Mouse (Mus musculus) Muller cell, postnatal 12 days (primary cell): ENCODE measurements around the gene Eepd1.
"Not testable (repeated sequence)": the region's sequence is repeated elsewhere in the genome, so short reads cannot be mapped to it uniquely, and the experiment has no call there.

Experiments used
- DNase-seq: peaks from one replicate; pipeline ENCODE4 v3.0.0-alpha.2; 2015; ENCODE audit errors: inconsistent ontology term

The Eepd1 gene

GRCm38 (mm10) chr9:25481344-25482095 lies at the start of gene Eepd1:
TSS of gene Eepd1 (plus strand) at chr9:25481547.
- DNase-seq = peak; percentile 98

- DNase-seq = no peak
Observed at GRCm38 (mm10) chr9:25438836-25439235, 42.5 kb upstream of the Eepd1 start.

GRCm38 (mm10) chr9:25440046-25440445 lies 41.3 kb upstream of the Eepd1 start:
- not testable (repeated sequence) for DNase-seq

GRCm38 (mm10) chr9:25442041-25442440 lies 39.3 kb upstream of the Eepd1 start:
- DNase-seq = no peak

- DNase-seq = no peak
Observed at GRCm38 (mm10) chr9:25443029-25443428, 38.3 kb upstream of the Eepd1 start.

- DNase-seq = no peak
Observed at GRCm38 (mm10) chr9:25443546-25443945, 37.8 kb upstream of the Eepd1 start.

GRCm38 (mm10) chr9:25450394-25450793 lies 31.0 kb upstream of the Eepd1 start:
- DNase-seq = no peak

GRCm38 (mm10) chr9:25455027-25455426 lies 26.3 kb upstream of the Eepd1 start:
- DNase-seq = no peak

GRCm38 (mm10) chr9:25460835-25461555 lies 20.4 kb upstream of the Eepd1 start:
- no peak for DNase-seq

GRCm38 (mm10) chr9:25464305-25464704 lies 17.0 kb upstream of the Eepd1 start:
- no peak for DNase-seq

- DNase-seq = no peak
Observed at GRCm38 (mm10) chr9:25479392-25480020, 1.8 kb upstream of the Eepd1 start.

GRCm38 (mm10) chr9:25480676-25481075 lies 671 bp upstream of the Eepd1 start:
- no peak for DNase-seq

GRCm38 (mm10) chr9:25482322-25482998 lies 1.1 kb downstream of the Eepd1 start:
- no peak for DNase-seq

GRCm38 (mm10) chr9:25482999-25483347 lies 1.6 kb downstream of the Eepd1 start:
- DNase-seq = no peak

- DNase-seq = peak; percentile 16
Observed at GRCm38 (mm10) chr9:25483931-25484618, 2.7 kb downstream of the Eepd1 start.

- no peak for DNase-seq
Observed at GRCm38 (mm10) chr9:25484619-25484986, 3.3 kb downstream of the Eepd1 start.

- DNase-seq = no peak
Observed at GRCm38 (mm10) chr9:25485006-25485405, 3.7 kb downstream of the Eepd1 start.

GRCm38 (mm10) chr9:25485406-25485805 lies 4.1 kb downstream of the Eepd1 start:
- no peak for DNase-seq

GRCm38 (mm10) chr9:25486246-25486807 lies 5.0 kb downstream of the Eepd1 start:
- DNase-seq = no peak

GRCm38 (mm10) chr9:25487446-25488110 lies 6.2 kb downstream of the Eepd1 start:
- DNase-seq = peak; percentile 28

- no peak for DNase-seq
Observed at GRCm38 (mm10) chr9:25488581-25488980, 7.2 kb downstream of the Eepd1 start.
